Mouse (Mus musculus): Measurements from ENCODE around the gene Ccdc185. TPM values are rescaled to one million over a fixed set of nuclear protein-coding genes. Genes with fewer than 3 reads are reported as not detected.

Ccdc185 gene
- not detected in 2 replicates for polyA plus RNA-seq (2012; rRNA removed)

DNA sequence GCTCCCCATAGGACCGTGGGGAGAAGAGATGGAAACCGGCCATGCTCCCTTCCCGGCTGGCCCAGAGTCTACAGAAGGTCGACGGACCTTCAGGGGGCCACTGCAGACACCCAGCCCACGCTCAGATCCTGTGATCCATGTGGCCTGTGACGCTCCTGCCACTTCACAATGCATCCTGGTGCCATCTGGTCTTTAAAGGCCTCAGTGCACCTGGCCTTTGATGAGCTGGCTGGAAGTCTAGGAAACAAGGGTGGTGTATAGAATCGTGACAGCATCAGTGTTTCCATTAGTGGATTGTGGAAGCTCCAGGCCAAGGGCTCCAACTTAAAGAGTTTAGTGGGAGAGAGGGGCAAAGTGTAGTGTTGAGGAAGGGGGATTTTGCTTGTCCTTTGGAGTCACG lies at the start of gene Ccdc185:
Gene Ccdc185 (minus strand): TSS at position 101 of the 400 bp plus-strand sequence.

GRCm38 (mm10) chr1:182763716-182764461 lies 14.9 kb upstream of the Ccdc185 start, which contains the start of gene Susd4:
TSS of gene Susd4 (plus strand) at chr1:182763860.

Other genes with a start within 250 kb of the Ccdc185 start
- 33.1 and 39.5 TPM in 2 replicates for gene Capn2, start 231.6 kb downstream of the Ccdc185 start, polyA plus RNA-seq (2012; rRNA removed)
- gene Capn8, start 184.2 kb downstream of the Ccdc185 start, polyA plus RNA-seq (2012; rRNA removed), result 0.12 TPM in 1 of 2 replicates, not detected in the other
- 17.3 and 18.9 TPM in 2 replicates for gene Susd4, start 14.7 kb upstream of the Ccdc185 start, polyA plus RNA-seq (2012; rRNA removed)
- gene Tlr5, start 205.6 kb upstream of the Ccdc185 start, polyA plus RNA-seq (2012; rRNA removed), result 0.81 and 1.2 TPM in 2 replicates